Mouse (Mus musculus): ENCODE measurements at regions not wholly inside any gene's neighbourhood (a gene's known extent, or its start where the extent isn't known, plus 50 kb on each side); places are given as distances from the start of the nearest gene placed in this dataset.

DNA sequence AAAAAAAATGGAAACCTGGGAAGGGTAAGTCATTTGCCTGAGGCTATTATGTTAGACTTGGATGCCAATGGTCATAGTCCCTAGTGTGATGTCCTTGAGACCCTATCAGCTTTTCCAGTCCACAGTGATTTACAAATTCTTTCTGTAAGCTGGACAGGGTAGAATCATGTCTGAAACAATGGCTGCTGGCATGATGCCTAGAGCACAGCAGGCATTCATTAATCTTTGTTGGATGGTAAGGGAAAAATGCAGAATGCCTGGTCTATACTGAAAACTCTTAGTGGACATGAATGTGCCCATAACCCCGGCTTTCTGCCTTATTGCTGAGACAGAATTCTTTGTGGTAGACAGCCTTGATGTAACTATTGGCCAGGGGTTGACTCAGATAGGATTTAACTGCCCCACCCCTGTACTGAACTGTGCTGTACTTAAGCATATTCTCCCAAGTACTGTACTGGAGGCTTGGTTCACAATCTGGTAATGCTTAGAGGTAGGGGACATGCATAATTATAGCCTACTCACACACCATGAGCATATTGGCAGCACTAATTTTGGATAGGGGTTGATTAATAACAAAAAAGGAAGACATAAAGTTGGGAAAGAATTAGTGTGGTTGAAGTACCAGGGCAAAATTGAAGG, 424.8 kb downstream of the Zfp619 start:
- WGBS = 53% methylated on average over 1 of the region's 1 CpGs
- no peak for TF ChIP-seq CTCF (IDR thresholded peaks at IDR 0.05; ENCODE audit: low read depth)
- ATAC-seq (ENCODE audit: insufficient read depth) (no peak), DNase-seq (peak; percentile 32)
- Histone ChIP-seq H3K9ac (no peak overlapping the region), H3K4me3 (ENCODE audit: low read depth, low read length) (no peak overlapping the region), H3K36me3 (ENCODE audit: insufficient read depth) (no peaks in the 10 kb centered on the region), H3K27me3 (ENCODE audit: insufficient read depth, low read length) (no peaks in the 10 kb centered on the region), H3K9me3 (ENCODE audit: low read depth, low read length) (no peaks in the 10 kb centered on the region), H3K27ac (ENCODE audit: low read depth) (no peak overlapping the region), H3K4me2 (no peak overlapping the region), H3K4me1 (ENCODE audit: insufficient read depth) (no peaks in the 10 kb centered on the region)

DNA sequence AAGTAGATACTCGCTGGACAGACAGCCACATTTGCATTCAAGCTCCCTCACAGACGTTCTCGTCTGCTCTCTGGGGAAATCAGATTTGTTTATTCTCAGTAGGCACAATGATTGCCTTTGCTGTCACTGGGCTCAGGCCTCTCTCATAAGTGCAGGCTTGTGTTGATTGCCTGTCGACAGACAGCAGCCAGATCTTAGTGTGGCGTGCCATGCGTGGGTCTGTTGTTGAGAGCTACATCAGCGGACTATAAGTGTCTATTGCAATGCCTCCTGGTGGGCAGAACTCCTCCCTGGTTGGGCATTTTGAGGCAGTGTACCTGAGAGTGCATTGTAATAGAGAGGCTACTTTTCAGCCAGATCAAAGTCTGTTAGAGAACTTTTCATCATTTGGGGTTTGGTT, 436.5 kb downstream of the Zfp619 start:
- no peak overlapping the region for H3K9ac ChIP-seq
- no peak overlapping the region for H3K4me3 ChIP-seq (ENCODE audit: low read depth, low read length)
- TF ChIP-seq CTCF (IDR thresholded peaks at IDR 0.05; ENCODE audit: low read depth) = no peak
- no peaks in the 10 kb centered on the region for H3K27me3 ChIP-seq (ENCODE audit: insufficient read depth, low read length)
- peak; percentile 10 for DNase-seq
- H3K4me1 ChIP-seq (ENCODE audit: insufficient read depth) = no peaks in the 10 kb centered on the region
- no peak for ATAC-seq (ENCODE audit: insufficient read depth)
- H3K27ac ChIP-seq (ENCODE audit: low read depth) = no peak overlapping the region
- WGBS = 16% methylated on average over 7 of the region's 7 CpGs
- no peaks in the 10 kb centered on the region for H3K36me3 ChIP-seq (ENCODE audit: insufficient read depth)
- no peaks in the 10 kb centered on the region for H3K9me3 ChIP-seq (ENCODE audit: low read depth, low read length)
- no peak overlapping the region for H3K4me2 ChIP-seq

DNA sequence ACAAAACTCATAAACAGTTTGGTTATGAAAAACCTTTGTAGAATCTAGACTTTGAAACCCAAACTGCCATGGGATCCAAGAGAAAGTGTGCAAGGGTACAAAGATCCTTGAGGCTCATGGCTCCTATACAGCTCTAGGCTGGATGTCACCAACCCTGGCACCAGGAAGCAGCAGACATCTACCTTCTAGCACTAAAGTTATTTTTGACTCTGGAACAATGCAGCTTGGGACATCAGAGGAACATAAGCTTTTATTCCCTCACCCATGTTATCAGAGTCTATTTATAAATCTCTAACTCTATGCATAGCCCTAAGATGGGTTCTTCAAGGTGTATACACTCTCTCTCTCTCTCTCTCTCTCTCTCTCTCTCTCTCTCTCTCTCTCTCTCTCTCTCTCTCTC, 437.4 kb downstream of the Zfp619 start:
- Histone ChIP-seq H3K4me2 (no peak overlapping the region), H3K9me3 (ENCODE audit: low read depth, low read length) (no peaks in the 10 kb centered on the region), H3K36me3 (ENCODE audit: insufficient read depth) (no peaks in the 10 kb centered on the region), H3K4me3 (ENCODE audit: low read depth, low read length) (no peak overlapping the region), H3K9ac (no peak overlapping the region), H3K27ac (ENCODE audit: low read depth) (no peak overlapping the region), H3K27me3 (ENCODE audit: insufficient read depth, low read length) (no peaks in the 10 kb centered on the region), H3K4me1 (ENCODE audit: insufficient read depth) (no peaks in the 10 kb centered on the region)
- DNase-seq = no peak
- no peak for ATAC-seq (ENCODE audit: insufficient read depth)
- TF ChIP-seq CTCF (IDR thresholded peaks at IDR 0.05; ENCODE audit: low read depth) = no peak

DNA sequence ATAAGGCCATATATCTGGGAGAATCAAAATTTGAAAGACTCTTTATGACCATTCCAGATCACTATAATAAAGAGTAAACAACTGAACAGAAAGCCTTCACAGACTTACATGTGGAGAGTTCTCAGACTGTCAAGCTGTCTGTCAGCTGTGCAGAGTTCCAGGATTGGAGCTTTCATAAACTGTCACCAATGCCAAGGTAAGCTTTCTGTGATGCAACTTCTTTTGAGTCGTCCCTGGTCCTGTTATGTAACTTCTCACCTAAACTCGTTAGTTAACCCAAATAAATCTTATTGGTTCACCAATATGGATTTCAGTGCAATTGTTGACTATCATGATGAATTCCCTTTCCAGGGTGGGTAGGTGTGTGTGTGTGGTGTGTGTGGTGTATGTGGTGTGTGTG, 460.6 kb downstream of the Zfp619 start:
- ATAC-seq (ENCODE audit: insufficient read depth) = no peak
- Histone ChIP-seq H3K4me3 (ENCODE audit: low read depth, low read length) (no peak overlapping the region), H3K4me2 (no peak overlapping the region), H3K36me3 (ENCODE audit: insufficient read depth) (no peaks in the 10 kb centered on the region), H3K27ac (ENCODE audit: low read depth) (no peak overlapping the region), H3K4me1 (ENCODE audit: insufficient read depth) (no peaks in the 10 kb centered on the region), H3K9ac (no peak overlapping the region), H3K27me3 (ENCODE audit: insufficient read depth, low read length) (no peaks in the 10 kb centered on the region), H3K9me3 (ENCODE audit: low read depth, low read length) (no peaks in the 10 kb centered on the region)
- 64% methylated on average over 2 of the region's 2 CpGs for WGBS
- no peak for DNase-seq
- TF ChIP-seq CTCF (IDR thresholded peaks at IDR 0.05; ENCODE audit: low read depth) = no peak

DNA sequence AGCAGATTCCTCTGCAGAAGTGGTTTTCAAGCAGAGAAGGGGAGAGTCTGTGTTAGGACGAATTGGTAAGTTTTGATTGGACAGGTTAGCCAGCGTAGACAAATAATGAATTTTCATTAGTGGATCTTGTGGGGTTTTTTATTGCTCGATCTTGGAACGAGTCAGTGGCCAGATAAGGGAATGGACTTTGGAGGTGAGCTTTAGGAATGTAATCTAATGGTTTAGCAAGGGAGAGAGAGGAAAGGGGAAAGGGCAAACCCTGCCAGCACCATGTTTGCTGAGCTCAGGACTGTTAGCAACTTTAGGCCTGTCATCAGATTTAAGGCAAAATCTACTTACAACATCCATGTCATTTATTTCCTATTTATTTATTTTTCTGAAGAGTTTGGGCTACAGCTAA, 464.1 kb downstream of the Zfp619 start:
- no peak overlapping the region for H3K27ac ChIP-seq (ENCODE audit: low read depth)
- no peaks in the 10 kb centered on the region for H3K27me3 ChIP-seq (ENCODE audit: insufficient read depth, low read length)
- H3K4me3 ChIP-seq (ENCODE audit: low read depth, low read length) = no peak overlapping the region
- no peak overlapping the region for H3K4me2 ChIP-seq
- no peak overlapping the region for H3K9ac ChIP-seq
- H3K4me1 ChIP-seq (ENCODE audit: insufficient read depth) = no peaks in the 10 kb centered on the region
- WGBS = 77% methylated on average over 4 of the region's 4 CpGs
- no peaks in the 10 kb centered on the region for H3K36me3 ChIP-seq (ENCODE audit: insufficient read depth)
- no peaks in the 10 kb centered on the region for H3K9me3 ChIP-seq (ENCODE audit: low read depth, low read length)
- no peak for ATAC-seq (ENCODE audit: insufficient read depth)
- no peak for TF ChIP-seq CTCF (IDR thresholded peaks at IDR 0.05; ENCODE audit: low read depth)
- DNase-seq = no peak
